Mouse (Mus musculus) heart, embryonic 13.5 days (tissue): Measurements from ENCODE around the gene Dnajb2. TPM values are rescaled to one million over a fixed set of nuclear protein-coding genes. Genes with fewer than 3 reads are reported as not detected.
A peak's percentile ranks its signal among the peaks of the same experiment; 100 is the strongest.

Experiments used
- ATAC-seq: fragments of 200-750 bp; cut with Nextera tagmentation; 2 replicates; pipeline ENCODE4 v1.8.0; 2017; ENCODE audit warnings: moderate TSS enrichment; ENCODE audit not compliant: insufficient number of reproducible peaks, low FRiP score, low TSS enrichment; ENCODE audit errors: extremely low read depth
- H3K27ac ChIP-seq: fragments of 300-500 bp; sonication (generic); replicated peaks from 2 replicates; pipeline ENCODE4 v1.5.1; 2015; ENCODE audit warnings: moderate library complexity, mild to moderate bottlenecking, inconsistent platforms
- H3K27me3 ChIP-seq: fragments of 300-500 bp; sonication (generic); replicated peaks from 2 replicates; pipeline ENCODE4 v1.6.1; 2015; ENCODE audit warnings: mild to moderate bottlenecking, inconsistent platforms
- H3K36me3 ChIP-seq: fragments of 300-500 bp; sonication (generic); 2 replicates; pipeline ENCODE4 v1.6.1; 2015; ENCODE audit warnings: mild to moderate bottlenecking, inconsistent platforms
- H3K4me1 ChIP-seq: fragments of 300-500 bp; sonication (generic); 2 replicates; pipeline ENCODE4 v1.6.1; 2015; ENCODE audit warnings: inconsistent platforms
- H3K4me2 ChIP-seq: fragments of 300-500 bp; sonication (generic); 2 replicates; pipeline ENCODE4 v1.6.1; 2015; ENCODE audit warnings: inconsistent platforms, mild to moderate bottlenecking, moderate library complexity
- H3K4me3 ChIP-seq: fragments of 300-500 bp; sonication (generic); 2 replicates; pipeline ENCODE4 v1.5.1; 2015; ENCODE audit warnings: moderate library complexity, mild to moderate bottlenecking, inconsistent platforms
- H3K9ac ChIP-seq: fragments of 300-500 bp; sonication (generic); 2 replicates; pipeline ENCODE4 v1.6.1; 2015; ENCODE audit warnings: inconsistent platforms, mild to moderate bottlenecking, moderate library complexity
- H3K9me3 ChIP-seq: fragments of 300-500 bp; sonication (generic); 2 replicates; pipeline ENCODE4 v1.6.1; 2016; ENCODE audit warnings: inconsistent platforms
- whole genome bisulfite sequencing: fragments of 180-500 bp; shearing (Covaris S2); methylation state at CpG from one replicate; pipeline ENCODE4 v1.1.7; 2015; ENCODE audit warnings: mixed read lengths; 5-methylcytosine and 5-hydroxymethylcytosine counted together
- polyA plus RNA-seq: library from polyadenylated mRNA; unstranded; fragments of >200 nt; fragmentation: Nextera tagmentation; extraction: Ambion mirVana; gene quantifications from 2 replicates; pipeline ENCODE4 v1.2.1, GENCODE M21; 2015

Dnajb2 gene
- polyA plus RNA-seq, 1 experiment from 2014 or later, result 30.5 TPM

DNA sequence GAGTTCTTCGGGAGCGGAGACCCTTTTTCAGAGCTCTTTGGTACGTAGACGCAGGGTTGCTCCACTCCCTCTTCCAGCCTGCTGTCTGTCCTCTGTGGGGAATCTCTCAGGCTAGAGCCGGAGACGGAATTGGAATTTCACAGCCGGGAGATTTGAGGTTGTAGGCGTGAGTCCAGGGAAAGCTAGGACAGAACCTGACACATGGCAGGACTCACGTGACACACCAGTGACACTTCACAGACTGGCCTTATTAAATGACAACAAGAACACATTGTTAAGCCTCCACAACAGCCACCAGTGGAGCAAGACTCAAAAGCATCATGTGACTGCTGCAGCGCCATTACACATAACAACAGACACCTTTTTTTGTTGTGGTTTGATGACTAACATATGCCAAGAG, 3.4 kb downstream of the Dnajb2 start:
- Histone ChIP-seq H3K27ac (no peak overlapping the region), H3K9me3 (no peaks in the 10 kb centered on the region), H3K4me1 (peaks cover 29% of the 10 kb centered on the region), H3K4me3 (no peak overlapping the region), H3K4me2 (no peak overlapping the region), H3K27me3 (no peaks in the 10 kb centered on the region), H3K9ac (no peak overlapping the region), H3K36me3 (peaks cover 50% of the 10 kb centered on the region)
- WGBS, result 66% methylated on average over 10 of the region's 10 CpGs
- ATAC-seq, result no peak

DNA sequence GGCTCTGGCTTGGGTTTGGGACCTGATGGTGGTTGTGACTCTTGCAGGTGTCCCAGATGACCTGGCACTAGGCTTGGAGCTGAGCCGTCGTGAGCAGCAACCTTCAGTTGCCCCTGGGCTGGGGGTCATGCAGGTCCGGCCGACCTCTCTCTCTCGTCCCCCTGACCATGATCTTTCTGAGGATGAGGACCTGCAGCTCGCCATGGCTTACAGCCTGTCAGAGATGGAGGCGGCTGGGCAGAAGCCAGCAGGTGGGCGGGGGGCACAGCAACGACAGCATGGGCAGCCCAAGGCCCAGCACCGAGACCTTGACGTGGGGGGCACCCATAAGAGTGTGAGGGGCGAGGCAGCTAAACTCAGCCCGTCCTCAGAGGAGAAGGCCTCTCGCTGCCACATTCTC, 7.2 kb downstream of the Dnajb2 start:
- no peak overlapping the region for H3K4me3 ChIP-seq
- H3K27me3 ChIP-seq, result no peaks in the 10 kb centered on the region
- WGBS, result 85% methylated on average over 14 of the region's 14 CpGs
- H3K4me1 ChIP-seq, result peaks cover 24% of the 10 kb centered on the region
- no peak overlapping the region for H3K4me2 ChIP-seq
- H3K9me3 ChIP-seq, result no peaks in the 10 kb centered on the region
- no peak overlapping the region for H3K27ac ChIP-seq
- peaks cover 50% of the 10 kb centered on the region for H3K36me3 ChIP-seq
- no peak for ATAC-seq
- H3K9ac ChIP-seq, result no peak overlapping the region

DNA sequence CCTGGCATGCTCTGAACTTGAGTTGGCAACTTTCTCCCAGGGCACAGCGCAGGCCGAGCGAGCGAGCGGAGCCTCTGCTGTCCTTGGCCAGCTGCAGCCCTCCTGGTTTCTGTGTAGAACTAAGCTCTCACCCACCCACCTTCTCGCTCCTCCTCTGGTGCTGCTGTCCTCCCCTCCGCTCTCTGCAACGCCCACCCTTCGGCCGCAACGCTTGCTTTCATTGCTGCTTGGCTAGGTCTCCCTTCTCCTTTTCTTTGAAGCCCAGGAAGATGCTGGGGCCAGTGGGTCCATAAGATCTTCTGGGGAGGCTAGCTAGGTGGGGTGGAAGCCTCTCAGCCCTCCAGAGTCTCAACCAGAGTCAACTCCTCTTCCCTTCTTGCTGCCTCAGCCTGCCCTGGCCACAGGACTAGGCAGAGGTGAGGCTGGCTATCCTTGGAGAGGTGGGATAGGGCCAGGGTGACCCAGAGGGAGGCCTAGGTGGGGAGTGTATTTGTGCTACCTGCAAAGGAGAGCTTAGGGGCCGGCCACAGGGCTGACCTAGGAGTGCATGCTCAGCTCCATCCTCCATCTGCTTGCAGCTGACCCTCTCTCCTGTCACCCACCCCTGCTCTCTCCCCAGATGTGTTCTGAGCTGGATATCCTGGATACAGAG, 8.1 kb downstream of the Dnajb2 start:
- 87% methylated on average over 12 of the region's 12 CpGs for WGBS
- Histone ChIP-seq H3K27ac (no peak overlapping the region), H3K4me3 (no peak overlapping the region), H3K9me3 (no peaks in the 10 kb centered on the region), H3K4me1 (peaks cover 28% of the 10 kb centered on the region), H3K9ac (no peak overlapping the region), H3K4me2 (no peak overlapping the region), H3K27me3 (no peaks in the 10 kb centered on the region), H3K36me3 (peaks cover 50% of the 10 kb centered on the region)
- ATAC-seq, result no peak

DNA sequence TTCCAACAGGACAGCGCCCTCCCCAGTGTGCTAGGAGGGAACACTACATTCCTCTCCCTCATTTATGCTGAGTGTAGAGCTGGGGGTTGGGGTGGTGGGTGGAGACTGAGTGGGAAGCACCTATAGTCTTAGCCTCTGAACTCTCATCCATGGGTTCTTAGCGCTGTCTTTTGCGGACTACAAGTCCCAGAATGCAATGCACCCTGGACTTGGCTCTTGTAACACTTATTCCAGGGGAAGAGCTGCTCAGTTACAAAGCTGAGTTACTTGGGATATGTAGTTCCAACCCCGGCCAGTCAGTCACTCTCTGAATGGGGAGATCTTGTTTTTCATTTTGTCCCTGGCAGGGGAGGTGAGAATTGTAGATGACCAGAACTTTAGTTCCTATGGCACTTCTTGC, 8.6 kb downstream of the Dnajb2 start:
- no peak overlapping the region for H3K4me3 ChIP-seq
- H3K4me1 ChIP-seq, result peaks cover 32% of the 10 kb centered on the region
- no peak overlapping the region for H3K27ac ChIP-seq
- peaks cover 45% of the 10 kb centered on the region for H3K36me3 ChIP-seq
- 18% methylated on average over 4 of the region's 4 CpGs for WGBS
- no peaks in the 10 kb centered on the region for H3K9me3 ChIP-seq
- ATAC-seq, result no peak
- no peak overlapping the region for H3K9ac ChIP-seq
- no peaks in the 10 kb centered on the region for H3K27me3 ChIP-seq
- H3K4me2 ChIP-seq, result no peak overlapping the region

DNA sequence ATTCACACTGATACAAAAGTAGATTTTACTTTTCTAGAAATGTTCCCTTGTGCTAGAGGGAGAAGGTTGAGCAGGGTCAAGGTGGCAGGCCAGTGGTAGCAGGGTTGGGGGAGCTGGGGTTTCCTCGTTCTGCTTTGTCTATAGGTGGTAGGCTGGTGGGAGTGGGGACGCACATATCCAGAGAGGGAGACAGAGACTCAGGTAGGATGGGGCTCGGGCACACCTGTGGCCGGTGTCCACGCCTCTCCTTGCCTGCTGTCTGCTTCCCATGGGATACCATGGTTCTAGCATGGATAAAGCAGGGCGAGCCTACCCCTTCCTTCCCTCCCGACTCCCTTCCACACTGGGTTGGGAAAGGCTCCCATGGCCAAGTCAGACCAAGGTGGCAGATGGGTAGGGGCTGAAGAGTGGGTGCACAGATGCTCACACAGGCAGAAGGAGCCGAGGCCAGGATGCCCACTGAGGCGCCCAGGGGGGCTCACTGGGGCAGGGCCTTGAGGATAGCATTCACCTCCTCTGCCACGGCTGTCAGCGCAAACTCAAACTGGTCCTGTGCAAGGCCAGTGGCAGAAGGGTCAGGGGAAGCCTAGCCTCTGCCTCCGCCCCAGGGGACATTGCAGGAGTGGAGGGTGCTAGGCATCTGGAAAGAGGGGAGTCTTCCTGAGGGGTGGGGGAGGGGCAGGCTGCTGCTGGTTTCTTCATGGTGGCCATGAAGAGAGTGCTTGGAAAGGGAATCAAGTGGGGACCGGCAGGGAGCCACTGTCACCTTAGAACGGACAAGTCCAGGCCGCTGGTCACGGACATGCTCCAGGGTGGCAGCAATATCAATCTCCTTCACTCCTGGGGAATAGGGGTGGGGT, 11.1 kb downstream of the Dnajb2 start:
- Histone ChIP-seq H3K36me3 (peaks cover 20% of the 10 kb centered on the region), H3K27me3 (peaks cover 2% of the 10 kb centered on the region), H3K4me3 (no peak overlapping the region), H3K4me1 (peaks cover 40% of the 10 kb centered on the region), H3K27ac (peak overlapping the region; percentile 96), H3K9ac (peak overlapping the region; percentile 72), H3K4me2 (peak overlapping the region; percentile 28; the same call in 1 of the 2 replicates), H3K9me3 (no peaks in the 10 kb centered on the region)
- no peak for ATAC-seq
- 81% methylated on average over 16 of the region's 16 CpGs for WGBS

DNA sequence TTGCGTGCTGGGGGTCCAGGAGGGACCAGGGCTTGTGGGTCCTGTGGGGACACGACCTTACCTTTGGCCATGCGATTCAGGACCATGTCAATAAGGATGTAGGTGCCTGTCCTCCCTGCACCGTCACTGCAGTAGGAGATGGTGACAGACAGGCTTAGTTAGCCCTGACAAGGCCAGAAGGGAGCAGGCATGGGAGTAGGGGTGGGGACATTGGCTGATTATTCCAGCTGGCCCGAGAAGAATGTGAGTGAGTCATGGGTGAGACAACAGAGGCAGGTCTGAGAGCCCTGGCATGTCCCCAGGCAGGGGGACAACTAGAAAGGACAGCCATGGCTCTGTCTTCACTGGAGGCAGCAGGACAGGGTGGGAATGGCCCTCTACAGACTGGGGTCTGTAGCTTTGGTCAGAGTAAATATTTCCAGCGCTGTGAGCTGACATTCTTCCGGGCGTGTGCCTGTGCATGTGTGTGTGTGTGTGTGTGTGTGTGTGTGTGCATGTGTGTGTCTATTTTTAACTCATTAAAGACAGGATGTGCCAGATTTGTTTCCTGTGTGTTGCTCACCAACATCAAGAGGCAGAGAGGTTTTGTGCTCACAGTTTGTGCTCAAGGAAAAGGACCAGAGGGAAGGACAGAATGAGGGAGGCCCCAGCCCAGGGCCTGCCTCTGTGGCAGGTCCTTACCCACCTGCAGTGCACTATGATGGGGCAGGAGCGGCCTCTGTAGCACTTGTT, 12.0 kb downstream of the Dnajb2 start:
- Histone ChIP-seq H3K27me3 (peaks cover 11% of the 10 kb centered on the region), H3K27ac (peak overlapping the region; percentile 96), H3K4me2 (peak overlapping the region; percentile 28), H3K4me1 (peaks cover 40% of the 10 kb centered on the region), H3K36me3 (peaks cover 11% of the 10 kb centered on the region), H3K9me3 (no peaks in the 10 kb centered on the region), H3K4me3 (no peak overlapping the region), H3K9ac (peak overlapping the region; percentile 72)
- peak; percentile 39; the same call in 1 of the 2 replicates for ATAC-seq
- WGBS, result 28% methylated on average over 9 of the region's 9 CpGs

DNA sequence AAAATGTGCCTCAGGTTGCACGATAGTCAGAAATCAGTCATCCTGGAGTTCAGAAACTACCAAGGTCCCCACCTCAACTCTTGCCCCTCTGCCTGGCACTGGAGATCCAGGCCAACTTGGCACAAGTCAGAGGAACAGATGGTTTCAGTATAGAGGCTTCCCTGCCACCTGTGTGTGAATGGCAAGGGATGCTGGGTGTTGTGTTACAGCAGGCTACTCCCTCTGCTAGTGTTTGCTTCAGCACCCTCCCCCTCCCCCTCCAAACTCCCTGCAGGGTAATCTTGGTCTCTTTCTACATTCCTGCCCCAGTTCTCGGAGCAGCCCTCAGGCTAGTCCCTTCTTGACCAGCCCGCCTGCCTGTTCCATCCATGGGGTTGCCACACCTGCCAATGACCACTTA, 14.3 kb downstream of the Dnajb2 start:
- WGBS, result 71% methylated on average over 3 of the region's 3 CpGs

DNA sequence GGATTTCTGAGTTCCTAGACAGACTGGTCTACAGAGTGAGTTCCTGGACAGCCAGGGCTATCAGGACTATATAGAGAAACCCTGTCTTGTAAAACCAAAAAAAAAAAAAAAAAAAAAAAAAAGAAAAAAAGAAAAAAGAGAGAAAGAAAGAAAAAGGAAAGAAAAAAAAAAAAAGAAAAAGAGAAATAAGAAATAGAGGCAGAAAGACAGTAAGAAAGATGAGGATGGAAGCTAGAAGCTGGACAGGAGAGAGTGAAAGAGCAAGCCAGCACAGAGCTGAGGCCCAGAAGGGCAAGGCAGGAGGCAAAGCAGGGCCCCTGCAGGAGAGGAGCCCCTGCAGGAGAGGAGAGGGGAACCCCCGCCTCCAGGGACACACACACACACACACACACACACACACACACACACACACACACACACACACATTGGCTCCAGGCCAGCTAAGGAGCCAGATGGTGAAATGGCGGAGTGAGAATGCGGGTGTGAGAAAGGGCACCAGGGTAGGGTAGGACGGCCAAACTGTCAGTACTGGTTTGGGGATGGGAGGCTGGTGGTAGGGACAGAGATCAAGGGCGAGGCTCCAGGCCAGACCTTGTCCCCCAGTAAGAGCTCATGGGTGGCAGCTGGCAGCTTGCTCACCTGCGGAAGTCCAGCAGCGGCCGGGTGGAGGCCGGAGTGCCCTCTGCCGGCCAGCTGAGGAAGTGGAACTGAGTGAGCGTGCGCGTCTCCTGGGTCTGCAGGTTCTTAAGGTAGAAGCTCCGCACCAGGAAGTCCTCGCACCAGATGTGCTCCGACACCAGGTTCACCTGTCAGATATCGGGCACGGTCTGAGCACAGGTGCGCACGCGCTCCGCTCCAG, 15.1 kb downstream of the Dnajb2 start:
- Histone ChIP-seq H3K4me2 (peak overlapping the region; percentile 63), H3K4me1 (peaks cover 40% of the 10 kb centered on the region), H3K27me3 (peaks cover 19% of the 10 kb centered on the region), H3K36me3 (no peaks in the 10 kb centered on the region), H3K9me3 (no peaks in the 10 kb centered on the region), H3K4me3 (peak overlapping the region; percentile 31), H3K27ac (no peak overlapping the region), H3K9ac (peak overlapping the region; percentile 69)
- WGBS, result 7% methylated on average over 21 of the region's 22 CpGs
- ATAC-seq, result no peak

More for the DNA sequence above, 14.3 kb downstream of the Dnajb2 start:
- Histone ChIP-seq H3K9ac (no peak overlapping the region), H3K9me3 (no peaks in the 10 kb centered on the region), H3K27me3 (peaks cover 19% of the 10 kb centered on the region), H3K4me2 (no peak overlapping the region), H3K27ac (no peak overlapping the region), H3K36me3 (no peaks in the 10 kb centered on the region; the same call in 1 of the 2 replicates), H3K4me3 (no peak overlapping the region), H3K4me1 (peaks cover 40% of the 10 kb centered on the region)
- ATAC-seq, result no peak

DNA sequence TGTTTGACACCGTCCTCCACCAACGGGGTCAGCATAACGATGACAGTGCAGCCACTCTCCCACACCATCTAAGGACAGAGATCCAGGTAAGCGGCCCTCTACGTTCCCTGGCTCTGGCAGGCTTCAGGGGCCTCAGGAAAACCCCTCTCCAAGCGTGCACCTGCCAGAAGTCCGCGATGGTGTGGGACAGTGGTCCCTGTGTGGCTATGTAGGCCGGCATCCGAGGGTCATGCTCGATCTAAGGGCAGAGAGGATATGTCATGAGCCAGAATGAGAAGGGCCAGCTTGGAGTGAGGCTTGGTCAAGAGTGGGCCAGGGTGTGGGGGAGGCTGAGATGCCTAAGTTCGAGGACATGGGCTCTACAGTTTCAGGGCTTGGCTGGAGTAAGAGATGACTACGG, 16.1 kb downstream of the Dnajb2 start:
- H3K9ac ChIP-seq, result no peak overlapping the region
- ATAC-seq, result no peak
- peaks cover 22% of the 10 kb centered on the region for H3K27me3 ChIP-seq
- peaks cover 31% of the 10 kb centered on the region for H3K4me1 ChIP-seq
- no peak overlapping the region for H3K4me3 ChIP-seq
- no peaks in the 10 kb centered on the region for H3K36me3 ChIP-seq
- H3K4me2 ChIP-seq, result no peak overlapping the region
- WGBS, result 55% methylated on average over 13 of the region's 13 CpGs
- no peak overlapping the region for H3K27ac ChIP-seq
- no peaks in the 10 kb centered on the region for H3K9me3 ChIP-seq

DNA sequence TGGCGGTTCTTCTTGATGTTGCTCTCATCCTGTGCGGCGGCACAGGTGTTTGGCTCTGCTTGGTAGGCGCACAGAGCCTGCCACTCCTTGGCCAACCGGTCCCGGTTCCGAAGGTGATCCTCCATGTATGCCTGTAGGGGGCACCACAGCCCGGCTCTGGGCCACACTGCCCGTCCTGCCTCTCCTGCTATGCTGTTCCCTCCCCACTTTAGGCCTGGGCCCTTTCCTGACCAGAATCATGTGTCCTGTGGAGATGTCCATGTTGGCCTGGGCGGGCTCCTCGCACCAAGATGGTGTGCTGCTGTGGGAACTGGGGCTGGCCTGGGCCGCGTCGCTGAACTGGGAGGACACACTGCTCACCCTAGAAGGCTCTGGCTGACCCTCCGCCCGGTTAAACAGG, 16.8 kb downstream of the Dnajb2 start:
- Histone ChIP-seq H3K36me3 (no peaks in the 10 kb centered on the region), H3K4me2 (no peak overlapping the region), H3K9me3 (no peaks in the 10 kb centered on the region), H3K4me1 (peaks cover 24% of the 10 kb centered on the region), H3K27ac (no peak overlapping the region), H3K4me3 (no peak overlapping the region), H3K9ac (no peak overlapping the region), H3K27me3 (peaks cover 23% of the 10 kb centered on the region)
- WGBS, result 60% methylated on average over 16 of the region's 16 CpGs
- ATAC-seq, result no peak
